Mouse (Mus musculus) C2C12 (cell line): ENCODE data around the gene Bpnt1.

ENCODE experiments used
- CTCF ChIP-seq: IDR thresholded peaks from one replicate; pipeline ENCODE4 v1.5.1; 2011; ENCODE audit not compliant: control insufficient read depth, insufficient read depth, insufficient read length
- MAX ChIP-seq: IDR thresholded peaks from one replicate; pipeline ENCODE4 v1.6.1; 2011; ENCODE audit warnings: mild to moderate bottlenecking, control low read depth
- MYOD1 ChIP-seq: IDR thresholded peaks from one replicate; pipeline ENCODE4 v1.6.1; 2011; ENCODE audit warnings: low read depth; ENCODE audit not compliant: control insufficient read depth, insufficient read length

GRCm38 (mm10) chr1:185307645-185308044 is 24.3 kb upstream of the Bpnt1 start:
- TF ChIP-seq CTCF (no peak), MAX (no peak), MYOD1 (no peak)
